Mouse (Mus musculus) CD4-positive helper T cell, adult 2 months (primary cell): Measurements from ENCODE around the gene Nfkbil1.

Experiments
- DNase-seq: peaks from one replicate; pipeline ENCODE4 v3.0.0-alpha.2; 2012; ENCODE audit warnings: low read depth, missing footprints, low spot score

Gene Nfkbil1

GRCm38 (mm10) chr17:35254241-35255098 is 18.9 kb upstream of the Nfkbil1 start:
- peak; percentile 77 for DNase-seq

DNA sequence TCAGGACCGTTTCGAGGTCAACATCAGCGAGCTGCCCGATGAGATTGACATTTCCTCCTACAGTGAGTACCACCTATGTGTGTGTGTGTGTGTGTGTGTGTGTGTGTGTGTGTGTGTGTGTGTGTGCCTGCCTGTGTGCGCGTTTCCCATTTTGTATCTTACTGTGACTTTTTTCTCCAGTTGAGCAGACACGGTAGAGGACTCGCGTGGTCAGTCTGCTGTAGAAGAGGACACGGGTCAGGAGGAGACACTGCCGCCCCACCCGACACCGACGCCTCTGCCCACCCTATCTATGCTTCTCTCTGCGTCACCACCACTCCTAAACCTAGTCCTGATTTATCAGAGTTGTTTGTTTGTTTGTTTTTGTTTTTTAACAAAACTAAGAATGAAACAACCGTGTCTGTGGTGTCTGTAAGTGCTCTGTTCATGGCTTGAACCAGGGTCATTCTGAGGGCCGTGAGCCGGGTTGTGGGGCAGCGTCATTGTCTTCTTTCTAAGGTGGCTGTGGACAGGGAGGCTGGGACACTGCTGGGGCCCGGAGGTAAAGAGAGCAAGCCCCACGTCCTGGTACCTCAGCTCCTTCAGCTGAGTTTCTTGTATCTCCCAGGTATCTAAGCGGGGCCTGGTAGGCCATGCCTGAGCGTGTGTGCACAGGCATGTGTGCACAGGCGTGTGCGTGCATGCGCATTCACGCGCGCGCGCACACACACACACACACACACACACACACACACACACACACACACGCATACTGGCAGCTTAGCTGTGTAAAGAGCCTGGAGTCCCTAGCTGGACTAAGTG is 17.9 kb upstream of the Nfkbil1 start:
- DNase-seq, result no peak

GRCm38 (mm10) chr17:35252619-35253292 is 17.2 kb upstream of the Nfkbil1 start:
- no peak for DNase-seq

DNA sequence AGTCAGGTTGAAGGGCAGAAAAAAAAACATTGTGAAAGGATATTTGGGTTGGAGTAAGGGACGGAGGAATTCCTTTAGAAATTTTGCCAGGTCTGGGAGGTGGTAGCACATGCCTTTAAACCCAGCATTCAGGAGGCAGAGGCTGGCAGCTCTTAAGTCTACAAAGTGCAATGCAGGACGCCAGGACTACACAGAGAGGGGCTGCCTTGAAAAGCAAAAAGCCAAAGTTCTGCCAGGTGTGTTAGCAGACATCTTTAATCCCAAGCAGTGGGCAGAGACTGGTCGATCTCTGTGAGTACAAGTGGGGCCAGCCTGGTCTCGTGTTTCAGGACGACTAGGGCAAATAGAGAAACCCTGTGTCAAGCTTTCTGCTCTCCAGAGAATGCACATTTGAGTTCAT is 16.4 kb upstream of the Nfkbil1 start:
- no peak for DNase-seq

- DNase-seq, result no peak
Measured at GRCm38 (mm10) chr17:35251162-35251719, 15.6 kb upstream of the Nfkbil1 start.

GRCm38 (mm10) chr17:35250348-35251120 is 14.9 kb upstream of the Nfkbil1 start:
- DNase-seq, result no peak

GRCm38 (mm10) chr17:35249451-35250197 is 14.0 kb upstream of the Nfkbil1 start:
- no peak for DNase-seq

DNA sequence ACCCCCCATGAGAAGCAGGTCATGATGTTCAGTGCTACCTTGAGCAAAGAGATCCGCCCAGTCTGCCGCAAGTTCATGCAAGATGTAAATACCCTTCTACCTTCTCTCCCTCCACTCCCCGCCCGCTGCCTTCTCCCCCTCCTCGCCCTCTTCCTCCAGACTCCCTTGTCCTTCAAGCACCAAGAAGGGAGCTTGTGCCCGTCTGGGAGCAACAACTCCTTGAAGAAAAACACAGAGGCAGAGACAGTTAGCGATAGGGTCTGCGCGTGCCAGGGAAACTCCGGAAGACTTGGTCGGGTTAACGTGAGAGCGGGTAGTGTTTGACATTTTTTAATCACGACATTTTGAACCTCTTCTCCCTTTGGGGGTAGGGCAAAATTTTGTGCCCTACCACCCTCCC is 13.4 kb upstream of the Nfkbil1 start:
- DNase-seq, result no peak

DNA sequence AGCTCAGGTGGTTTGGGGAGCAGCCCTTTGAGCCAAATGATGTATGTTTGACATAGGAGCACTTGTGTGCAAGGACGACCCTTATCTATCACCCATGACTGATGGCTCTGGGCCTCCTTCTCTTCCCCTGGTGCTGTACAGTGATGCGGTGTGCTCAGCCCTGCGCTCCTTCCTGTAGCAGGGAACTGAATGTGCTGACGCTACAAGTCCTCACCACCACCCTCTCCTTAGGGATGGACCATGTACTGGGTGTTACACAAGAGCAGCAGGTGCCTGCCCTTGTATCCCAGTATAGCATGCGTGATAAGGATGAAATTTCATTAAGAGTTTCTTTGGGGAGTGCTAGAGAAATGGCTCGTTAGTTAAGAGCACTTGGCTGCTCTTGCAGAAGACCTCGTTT is 11.6 kb upstream of the Nfkbil1 start:
- DNase-seq, result no peak

DNA sequence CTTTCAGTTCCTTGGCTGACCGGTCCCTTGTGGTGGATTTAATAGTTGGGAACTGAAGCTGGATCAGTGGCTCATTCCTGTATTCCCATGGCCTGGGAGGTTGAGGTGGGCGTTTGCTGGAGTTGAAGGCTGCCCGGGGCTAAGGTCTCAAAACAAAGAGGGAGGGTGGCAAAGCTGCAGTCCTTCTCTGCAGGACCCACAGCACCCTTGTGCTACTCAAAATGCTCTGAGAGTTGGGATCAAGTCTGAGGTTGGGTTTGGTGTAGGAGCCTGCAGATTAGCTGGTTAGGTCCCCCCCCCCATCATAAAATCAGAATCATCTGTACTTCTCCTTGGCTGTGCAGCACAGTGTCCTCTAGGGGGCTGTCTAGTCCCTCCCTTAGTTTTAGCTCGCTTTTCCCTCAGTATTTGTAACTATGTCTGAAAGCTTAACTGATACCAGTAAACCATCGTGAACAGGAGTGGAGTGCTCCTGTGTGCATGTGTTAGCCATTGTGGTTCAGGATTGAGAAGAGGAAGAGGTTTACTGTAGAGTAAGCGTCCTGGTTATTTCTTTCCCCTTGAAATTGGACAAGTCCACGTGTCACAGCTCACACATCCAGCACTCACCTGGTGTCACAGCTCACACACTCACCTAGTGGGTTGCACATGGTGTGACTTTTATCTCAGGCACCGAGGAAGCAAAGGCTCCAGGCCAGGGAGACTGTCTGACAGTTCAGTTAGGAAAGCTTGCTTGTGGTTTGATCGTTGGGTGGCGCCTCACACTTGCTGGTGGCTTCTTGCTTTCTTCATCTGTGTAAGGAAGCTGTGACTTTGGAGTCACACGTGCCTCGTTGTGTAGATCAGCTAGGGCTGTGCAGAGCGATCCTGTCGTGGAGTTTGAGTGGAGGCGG is 10.4 kb upstream of the Nfkbil1 start:
- peak; percentile 82 for DNase-seq

- DNase-seq, result peak; percentile 27
Measured at GRCm38 (mm10) chr17:35244999-35245398, 9.4 kb upstream of the Nfkbil1 start.

DNA sequence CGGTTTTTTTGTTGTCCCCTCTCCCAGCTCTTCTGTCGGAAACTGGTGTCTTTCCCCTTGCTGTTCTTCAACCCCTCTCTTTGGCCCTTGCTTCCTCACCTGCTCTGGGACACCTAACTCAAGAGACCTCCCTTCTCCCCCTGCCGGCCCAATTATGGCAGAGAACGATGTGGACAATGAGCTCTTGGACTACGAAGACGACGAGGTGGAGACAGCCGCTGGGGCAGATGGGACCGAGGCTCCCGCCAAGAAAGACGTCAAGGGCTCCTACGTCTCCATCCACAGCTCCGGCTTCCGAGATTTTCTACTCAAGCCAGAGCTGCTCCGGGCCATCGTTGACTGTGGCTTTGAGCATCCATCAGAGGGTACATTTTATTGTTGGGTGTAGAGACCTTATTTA is 7.5 kb upstream of the Nfkbil1 start:
- peak; percentile 55 for DNase-seq

DNA sequence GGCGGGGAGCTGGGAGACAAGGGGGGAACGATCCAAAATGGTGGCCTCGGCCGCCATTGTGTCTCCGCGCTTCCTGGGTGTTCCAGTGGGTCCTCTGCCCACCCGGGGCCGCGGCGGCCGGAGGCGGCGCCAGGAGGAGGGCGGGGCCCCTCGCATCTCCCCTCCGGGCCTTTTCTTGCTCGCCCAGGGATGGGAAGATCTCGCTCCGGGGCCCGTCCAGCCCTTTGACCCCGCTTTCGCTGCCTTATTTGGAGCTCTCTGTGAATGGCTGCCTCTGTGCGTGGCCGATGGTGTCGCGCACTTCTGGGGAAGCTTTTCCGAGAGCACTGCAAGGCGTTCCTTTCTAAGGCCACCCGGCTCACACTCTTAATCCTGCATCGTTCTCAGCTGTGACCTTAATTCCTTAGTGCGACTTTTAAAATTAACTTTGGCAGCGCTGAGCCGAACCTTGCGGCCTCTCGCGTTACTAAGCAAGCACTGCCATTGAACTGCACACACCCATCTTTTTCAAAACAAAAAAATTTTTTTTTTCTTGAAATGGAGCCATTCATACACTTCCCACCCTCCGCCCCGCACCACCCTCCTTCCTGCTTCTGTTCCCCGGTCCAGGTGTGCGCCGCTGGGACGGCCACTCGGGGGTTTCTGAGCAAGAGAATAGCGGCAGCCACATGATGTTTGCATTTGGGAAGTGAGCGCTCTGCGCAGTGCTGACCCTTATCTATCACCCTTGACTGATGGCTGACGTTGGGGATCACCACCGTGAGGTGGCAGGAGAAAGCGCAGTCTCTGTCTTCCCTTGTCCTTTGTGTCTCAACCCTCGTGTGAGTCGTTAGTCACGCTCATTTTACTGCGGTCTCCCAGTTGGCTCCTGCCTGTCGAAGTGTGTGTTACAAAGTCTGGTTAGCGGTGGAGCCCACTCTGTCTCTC is 6.7 kb upstream of the Nfkbil1 start:
- DNase-seq, result peak; percentile 84

DNA sequence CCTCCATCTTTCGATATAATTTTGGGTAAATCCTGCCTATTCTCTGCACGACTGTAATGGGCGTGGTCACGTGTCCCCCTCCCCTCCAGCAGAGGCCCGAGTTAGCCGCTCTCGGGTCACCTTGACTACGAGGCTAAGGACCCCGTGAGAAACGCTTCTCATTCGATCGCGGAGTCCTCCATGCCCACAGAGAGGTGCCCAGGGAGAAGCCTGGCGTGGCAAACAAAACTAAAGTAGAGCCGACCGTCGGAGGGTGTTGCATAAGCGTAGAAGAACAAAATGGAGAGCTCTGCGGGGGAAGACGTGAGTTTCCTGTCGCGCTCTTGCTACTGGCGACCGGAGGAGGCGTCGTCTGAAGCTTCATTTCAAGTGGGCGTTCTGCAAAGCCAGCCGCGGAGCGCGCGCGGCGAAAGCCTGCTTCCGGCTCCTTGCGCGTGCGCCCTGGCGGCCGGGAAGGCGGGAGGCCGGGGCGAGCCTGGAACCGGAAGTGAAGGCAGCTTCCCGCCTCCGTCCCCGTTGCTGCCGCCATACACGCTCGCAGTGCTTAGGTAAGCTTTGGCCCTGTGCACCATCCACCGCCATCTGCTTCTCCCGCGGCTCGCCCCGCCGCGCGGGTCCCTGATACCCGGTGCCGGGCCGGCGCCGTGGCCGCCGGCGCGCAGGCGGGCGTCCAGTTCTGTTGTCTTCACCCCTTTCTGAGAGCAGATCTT is 5.9 kb upstream of the Nfkbil1 start, which contains the start of gene Ddx39b:
Gene Ddx39b (plus strand): TSS at position 442 of the 710 bp plus-strand sequence.
- DNase-seq, result peak; percentile 98

DNA sequence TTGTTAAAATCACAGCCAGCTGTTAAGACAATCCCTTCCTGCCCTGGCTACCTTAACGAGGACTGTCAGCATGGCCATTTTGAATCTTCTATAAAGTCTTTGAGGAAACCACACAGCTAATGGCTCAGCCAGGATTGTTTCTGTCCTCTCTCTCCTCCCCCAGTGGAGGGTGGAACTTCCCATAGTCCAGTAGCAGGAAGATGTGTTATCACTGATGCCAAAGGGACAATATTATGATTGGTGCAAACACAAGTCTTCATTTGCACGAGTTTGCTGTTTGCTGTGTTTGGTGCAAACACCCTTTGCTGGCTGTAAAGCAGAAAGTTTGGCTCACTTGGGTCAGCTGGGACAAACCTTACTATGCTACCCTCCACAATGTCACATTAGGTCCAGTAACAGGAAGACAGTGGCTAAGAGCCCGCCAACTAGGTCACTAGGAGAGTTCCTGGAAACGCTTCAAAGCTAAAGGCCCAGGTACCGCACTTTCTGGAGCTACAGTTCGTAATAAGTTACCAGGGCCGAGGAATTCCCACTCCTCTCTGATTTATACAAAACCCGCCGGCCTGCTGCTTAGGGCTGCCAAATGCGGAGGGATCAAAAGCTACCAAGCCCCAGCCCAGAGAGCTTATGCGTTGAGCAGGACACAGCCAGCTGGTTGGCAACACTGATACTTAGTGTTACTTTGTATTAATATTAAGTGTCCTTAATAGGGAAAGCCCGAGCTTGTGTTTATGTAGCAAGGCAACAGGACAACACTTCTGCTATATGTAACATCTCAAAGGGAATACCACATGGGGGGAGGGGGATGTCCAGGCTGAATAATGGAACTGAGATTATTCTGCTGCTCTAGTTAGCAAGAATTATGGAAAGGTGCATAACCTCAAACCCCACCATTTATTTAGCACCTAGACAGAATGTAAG is 5.1 kb upstream of the Nfkbil1 start:
- no peak for DNase-seq

GRCm38 (mm10) chr17:35239700-35240099 is 4.1 kb upstream of the Nfkbil1 start:
- no peak for DNase-seq
